Mouse (Mus musculus) bone marrow, adult 2 months (tissue): ENCODE measurements around the gene Ccdc71. TPM values are rescaled to one million over a fixed set of nuclear protein-coding genes. Genes with fewer than 3 reads are reported as not detected.

Experiments used
- H3K27ac ChIP-seq: fragments of 200-500 bp; 2 replicates; pipeline ENCODE4 v1.5.1; 2012; ENCODE audit warnings: low read depth, mild to moderate bottlenecking, control low read depth, inconsistent platforms, low read length; ENCODE audit not compliant: control insufficient read depth, poor library complexity, insufficient read depth
- H3K4me1 ChIP-seq: fragments of 200-500 bp; 2 replicates; pipeline ENCODE4 v1.6.1; 2011; ENCODE audit warnings: low read length; ENCODE audit not compliant: control insufficient read depth, insufficient read depth
- H3K4me3 ChIP-seq: fragments of 200-500 bp; replicated peaks from 2 replicates; pipeline ENCODE3; 2011; ENCODE audit warnings: mild to moderate bottlenecking, low read depth, low read length, control low read depth; ENCODE audit not compliant: control insufficient read depth
- CTCF ChIP-seq: fragments of 200-500 bp; IDR thresholded peaks from 2 replicates; pipeline ENCODE4 v1.5.1; 2011; ENCODE audit warnings: low read length, control low read depth; ENCODE audit not compliant: control insufficient read depth, insufficient read depth
- POLR2A ChIP-seq: fragments of 200-500 bp; IDR thresholded peaks from 2 replicates; pipeline ENCODE4 v1.6.1; 2011; ENCODE audit warnings: low read depth, mild to moderate bottlenecking, control low read depth, low read length, borderline replicate concordance; ENCODE audit not compliant: control insufficient read depth
- WGBS: fragments of 180-500 bp; shearing (Covaris S2); methylation state at CpG from one replicate; pipeline ENCODE4 v1.1.7; 2018; 5-methylcytosine and 5-hydroxymethylcytosine counted together
- polyA plus RNA-seq: library from polyadenylated mRNA; stranded (reverse); fragments of >200 nt; gene quantifications from 2 replicates; pipeline ENCODE4 v1.2.4, GENCODE M21; 2011; ENCODE audit warnings: low replicate concordance; ENCODE audit not compliant: missing spikeins, insufficient read depth, insufficient read length

Ccdc71 gene
- polyA plus RNA-seq, 1 experiment, result 12.3 TPM

DNA sequence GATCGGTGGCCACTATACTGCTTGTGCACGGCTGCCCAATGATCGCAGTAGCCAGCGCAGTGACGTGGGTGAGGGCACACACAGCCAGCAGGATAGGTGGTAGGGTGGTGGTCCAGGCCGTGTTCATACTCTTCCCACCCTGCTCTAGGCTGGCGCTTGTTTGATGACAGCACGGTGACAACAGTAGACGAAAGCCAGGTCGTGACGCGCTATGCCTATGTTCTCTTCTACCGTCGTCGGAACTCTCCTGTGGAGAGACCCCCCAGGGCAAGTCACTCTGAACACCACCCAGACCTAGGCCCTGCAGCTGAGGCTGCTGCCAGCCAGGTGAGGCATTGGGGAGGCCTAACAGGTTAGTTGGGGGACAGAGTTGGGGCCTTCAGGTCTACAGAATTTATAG lies 39.6 kb downstream of the Ccdc71 start:
- WGBS, result 94% methylated on average over 15 of the region's 15 CpGs
- Histone ChIP-seq H3K4me3 (no peak overlapping the region), H3K27ac (no peak overlapping the region), H3K4me1 (no peaks in the 10 kb centered on the region)
- TF ChIP-seq POLR2A, result no peak
- no peak for TF ChIP-seq CTCF

DNA sequence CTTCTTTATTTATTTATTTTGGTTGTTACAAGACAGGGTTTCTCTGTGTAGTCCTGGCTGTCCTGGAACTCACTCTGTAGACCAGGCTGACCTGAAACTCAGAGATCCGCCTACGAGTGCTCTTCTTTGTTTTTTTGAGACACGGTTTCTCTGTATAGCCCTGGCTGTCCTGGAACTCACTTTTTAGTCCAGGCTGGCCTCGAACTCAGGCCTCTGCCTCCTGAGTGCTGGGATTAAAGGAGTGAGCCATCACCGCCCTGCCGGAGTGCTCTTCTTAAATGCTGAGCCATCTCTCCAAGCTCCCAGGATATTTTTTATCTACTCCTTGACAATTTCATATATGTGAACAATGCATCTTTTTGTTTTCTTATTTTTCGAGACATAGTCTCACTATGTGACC lies 46.6 kb downstream of the Ccdc71 start:
- WGBS, result 86% methylated on average over 7 of the region's 7 CpGs
- H3K4me3 ChIP-seq, result no peak overlapping the region
- H3K4me1 ChIP-seq, result no peaks in the 10 kb centered on the region; the same call in 1 of the 2 replicates
- no peak for TF ChIP-seq POLR2A
- no peak for TF ChIP-seq CTCF
- H3K27ac ChIP-seq, result no peak overlapping the region

DNA sequence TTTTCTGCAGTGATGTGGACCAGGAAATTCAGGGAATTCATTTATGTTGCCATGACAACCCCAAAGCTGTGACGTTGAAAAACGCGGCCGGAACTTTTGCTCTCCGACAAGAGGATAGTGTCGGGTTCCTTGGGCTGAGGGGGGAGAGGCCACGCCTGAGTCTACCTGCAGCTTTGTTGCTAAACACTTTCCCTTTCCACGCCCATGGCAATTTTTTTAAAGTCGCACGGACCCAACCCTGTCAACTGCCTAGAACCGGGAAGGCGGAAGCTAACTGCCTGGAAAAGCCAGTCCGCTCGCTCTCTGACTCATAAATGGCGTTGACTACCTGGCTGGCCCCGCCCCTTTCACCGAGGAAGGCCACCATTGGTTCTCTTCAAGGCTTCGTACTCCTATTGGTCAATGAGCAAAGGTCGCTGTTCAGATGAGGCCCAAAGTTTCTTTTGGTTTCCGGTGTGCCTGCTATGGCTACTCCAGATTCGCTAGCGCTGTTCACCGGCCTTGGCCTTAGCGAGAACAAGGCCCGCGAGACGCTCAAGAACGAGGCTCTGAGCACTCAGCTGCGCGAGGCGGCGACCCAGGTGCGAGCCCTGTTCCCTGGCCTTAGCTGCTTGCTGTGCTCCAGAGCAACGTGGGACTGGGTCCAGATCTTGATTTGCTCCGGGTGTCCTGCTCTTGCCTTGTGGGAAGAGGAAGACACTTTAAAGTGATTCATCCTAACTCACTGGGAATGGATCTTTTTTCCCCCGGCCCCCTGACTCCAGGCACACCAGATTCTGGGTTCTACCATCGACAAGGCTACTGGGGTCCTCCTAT lies 47.5 kb downstream of the Ccdc71 start, which contains the start of gene Qars:
Gene Qars (plus strand): TSS at position 88 of the 816 bp plus-strand sequence.
- TF ChIP-seq POLR2A, result peak; percentile 26; the same call in 1 of the 2 replicates
- TF ChIP-seq CTCF, result no peak
- WGBS, result under 1% methylated on average over 37 of the region's 37 CpGs
- Histone ChIP-seq H3K4me3 (peak within 1 kb of the TSS; percentile 76), H3K4me1 (no peaks in the 10 kb centered on the region; the same call in 1 of the 2 replicates), H3K27ac (peak within 1 kb of the TSS; percentile 57)

DNA sequence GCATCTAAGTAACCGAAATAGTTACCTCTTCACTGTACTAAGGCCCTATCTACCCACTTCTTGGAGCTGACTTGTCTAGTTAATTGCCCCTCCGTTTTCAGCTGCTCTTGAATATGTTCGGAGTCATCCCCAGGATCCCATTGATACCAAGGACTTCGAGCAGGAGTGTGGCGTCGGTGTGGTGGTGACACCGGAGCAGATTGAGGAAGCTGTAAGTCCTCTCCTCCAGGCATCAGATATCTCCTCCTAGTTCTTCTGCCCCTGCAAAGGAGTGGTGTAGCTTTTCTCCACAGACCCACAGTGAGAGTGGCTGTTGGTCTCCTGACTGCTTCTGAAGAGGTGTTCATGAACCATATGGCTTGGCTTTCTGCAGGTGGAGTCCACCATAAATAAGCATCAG lies 48.4 kb downstream of the Ccdc71 start:
- WGBS, result 72% methylated on average over 7 of the region's 7 CpGs
- no peak overlapping the region for H3K4me3 ChIP-seq
- no peak for TF ChIP-seq CTCF
- H3K4me1 ChIP-seq, result no peaks in the 10 kb centered on the region; the same call in 1 of the 2 replicates
- H3K27ac ChIP-seq, result no peak overlapping the region

Other genes with a start within 250 kb of the Ccdc71 start
- gene Dag1, start 196.6 kb upstream of the Ccdc71 start, polyA plus RNA-seq, result 2.6 and 2.7 TPM in 2 replicates
- 2.3 TPM in 2 replicates for gene Nicn1, start 170.1 kb upstream of the Ccdc71 start, polyA plus RNA-seq
- 1.7 and 15.2 TPM in 2 replicates for gene Amt, start 163.7 kb upstream of the Ccdc71 start, polyA plus RNA-seq
- 138 and 223 TPM in 2 replicates for gene Rhoa, start 154.4 kb upstream of the Ccdc71 start, polyA plus RNA-seq
- gene Tcta, start 154.4 kb upstream of the Ccdc71 start, polyA plus RNA-seq, result 5.6 and 13.2 TPM in 2 replicates
- 1,398 and 2,156 TPM in 2 replicates for gene Gpx1, start 121.6 kb upstream of the Ccdc71 start, polyA plus RNA-seq
- 102 and 256 TPM in 2 replicates for gene Usp4, start 112.7 kb upstream of the Ccdc71 start, polyA plus RNA-seq
- 3.9 TPM in 1 of 2 replicates, not detected in the other for gene 1700102P08Rik, start 67.7 kb upstream of the Ccdc71 start, polyA plus RNA-seq
- 0.34 and 0.87 TPM in 2 replicates for gene Ccdc36, start 32.0 kb upstream of the Ccdc71 start, polyA plus RNA-seq
- gene BC048562, start 24.0 kb upstream of the Ccdc71 start, polyA plus RNA-seq, result not detected in 2 replicates
- gene Klhdc8b, start 1.1 kb downstream of the Ccdc71 start, polyA plus RNA-seq, result 8.1 and 18.3 TPM in 2 replicates
- gene Lamb2, start 19.2 kb downstream of the Ccdc71 start, polyA plus RNA-seq, result 3.8 and 9.0 TPM in 2 replicates
- gene Usp19, start 30.1 kb downstream of the Ccdc71 start, polyA plus RNA-seq, result 42.0 and 94.4 TPM in 2 replicates
- 76.9 and 170 TPM in 2 replicates for gene Qars, start 47.2 kb downstream of the Ccdc71 start, polyA plus RNA-seq
- 29.4 and 50.5 TPM in 2 replicates for gene Qrich1, start 56.3 kb downstream of the Ccdc71 start, polyA plus RNA-seq
- gene Impdh2, start 99.8 kb downstream of the Ccdc71 start, polyA plus RNA-seq, result 56.2 and 207 TPM in 2 replicates
- 14.7 and 23.0 TPM in 2 replicates for gene Ndufaf3, start 106.9 kb downstream of the Ccdc71 start, polyA plus RNA-seq
- gene Dalrd3, start 109.4 kb downstream of the Ccdc71 start, polyA plus RNA-seq, result 44.0 and 105 TPM in 2 replicates
- gene Wdr6, start 118.2 kb downstream of the Ccdc71 start, polyA plus RNA-seq, result 5.8 and 7.9 TPM in 2 replicates
- 1.4 TPM in 1 of 2 replicates, not detected in the other for gene P4htm, start 137.1 kb downstream of the Ccdc71 start, polyA plus RNA-seq
- gene Arih2, start 188.9 kb downstream of the Ccdc71 start, polyA plus RNA-seq, result 28.5 and 29.4 TPM in 2 replicates
- gene Slc25a20, start 201.6 kb downstream of the Ccdc71 start, polyA plus RNA-seq, result 8.4 and 13.7 TPM in 2 replicates
- 3.8 and 10.6 TPM in 2 replicates for gene Prkar2a, start 228.8 kb downstream of the Ccdc71 start, polyA plus RNA-seq